Mouse (Mus musculus) ES-E14 (cell line): Measurements from ENCODE around the gene Fbxo44. TPM values are rescaled to one million over a fixed set of nuclear protein-coding genes. Genes with fewer than 3 reads are reported as not detected.
"Not testable (repeated sequence)": the region's sequence is repeated elsewhere in the genome, so short reads cannot be mapped to it uniquely, and the experiment has no call there.

Experiments
- DNase-seq: peaks from one replicate; pipeline ENCODE4 v3.0.0-alpha.2; 2013; ENCODE audit warnings: low read depth, low spot score
- H3K27ac ChIP-seq: 2 replicates; pipeline ENCODE4 v1.5.1; 2012; ENCODE audit warnings: low read depth, mild to moderate bottlenecking, low read length, moderate library complexity, mixed read lengths; ENCODE audit not compliant: poor library complexity, insufficient read depth, severe bottlenecking
- H3K36me3 ChIP-seq: 2 replicates; pipeline ENCODE4 v1.6.1; 2012; ENCODE audit warnings: mild to moderate bottlenecking, low read length, moderate library complexity, mixed read lengths; ENCODE audit not compliant: control insufficient read depth, poor library complexity, insufficient read depth, severe bottlenecking
- H3K4me1 ChIP-seq, 2 experiments: fragments of 150-350 bp in 1 of 2; sonication (generic) in 1 of 2; 2 replicates each; pipeline ENCODE4 v1.6.1; 2012; ENCODE audit warnings: low read length in 2 of 2, mild to moderate bottlenecking in 1 of 2, mixed read lengths in 1 of 2; ENCODE audit not compliant: control insufficient read depth in 2 of 2, insufficient read depth in 2 of 2, poor library complexity in 1 of 2
- H3K4me3 ChIP-seq, 2 experiments: fragments of 150-350 bp in 1 of 2; sonication (generic) in 1 of 2; 2 replicates each; pipeline ENCODE4 v1.5.1; 2012; ENCODE audit warnings: low read length in 2 of 2, low read depth in 1 of 2, mild to moderate bottlenecking in 1 of 2, mixed read lengths in 1 of 2; ENCODE audit not compliant: insufficient read depth in 1 of 2, poor library complexity in 1 of 2, severe bottlenecking in 1 of 2
- H3K9ac ChIP-seq: 2 replicates; pipeline ENCODE4 v1.6.1; 2012; ENCODE audit warnings: low read depth, mild to moderate bottlenecking, low read length, mixed read lengths; ENCODE audit not compliant: poor library complexity, insufficient read depth, severe bottlenecking
- H3K9me3 ChIP-seq: fragments of 150-350 bp; sonication (generic); 2 replicates; pipeline ENCODE4 v1.6.1; 2012; ENCODE audit warnings: low read depth, mild to moderate bottlenecking, low read length; ENCODE audit not compliant: control insufficient read depth, insufficient read depth
- CHD2 ChIP-seq: IDR thresholded peaks from 2 replicates; pipeline ENCODE4 v1.6.1; 2014; ENCODE audit warnings: mild to moderate bottlenecking, low read depth, low read length, inconsistent platforms
- HCFC1 ChIP-seq: IDR thresholded peaks from 2 replicates; pipeline ENCODE4 v1.6.1; 2012; ENCODE audit warnings: low read length, inconsistent platforms, borderline replicate concordance; ENCODE audit not compliant: insufficient read depth
- MAFK ChIP-seq: IDR thresholded peaks from 2 replicates; pipeline ENCODE4 v1.6.1; 2014; ENCODE audit warnings: mild to moderate bottlenecking, low read depth, low read length, inconsistent platforms; ENCODE audit not compliant: insufficient read depth
- ZC3H11A ChIP-seq: IDR thresholded peaks from 2 replicates; pipeline ENCODE4 v1.6.1; 2012; ENCODE audit warnings: low read depth, mild to moderate bottlenecking, inconsistent platforms, low read length, borderline replicate concordance
- ZNF384 ChIP-seq: IDR thresholded peaks from 2 replicates; pipeline ENCODE4 v1.6.1; 2012; ENCODE audit warnings: low read depth, low read length, inconsistent platforms
- in situ Hi-C, 2 experiments: fragments of 600-800 bp; cut with MboI; formaldehyde crosslinking; loops; one replicate each; pipeline ENCODE4 v1.15.1; 2025; ENCODE audit warnings: low sequenced_read_pairs in 2 of 2, inconsistent platforms in 1 of 2; ENCODE audit not compliant: unreplicated experiment in 2 of 2
- total RNA-seq: library from RNA; depleted of rRNA; stranded (reverse); fragments of 300-350 nt; gene quantifications from 2 replicates; pipeline ENCODE4 v1.2.3, GENCODE M21; 2012

Gene Fbxo44
- total RNA-seq, 1 experiment: 5.1 TPM

DNA sequence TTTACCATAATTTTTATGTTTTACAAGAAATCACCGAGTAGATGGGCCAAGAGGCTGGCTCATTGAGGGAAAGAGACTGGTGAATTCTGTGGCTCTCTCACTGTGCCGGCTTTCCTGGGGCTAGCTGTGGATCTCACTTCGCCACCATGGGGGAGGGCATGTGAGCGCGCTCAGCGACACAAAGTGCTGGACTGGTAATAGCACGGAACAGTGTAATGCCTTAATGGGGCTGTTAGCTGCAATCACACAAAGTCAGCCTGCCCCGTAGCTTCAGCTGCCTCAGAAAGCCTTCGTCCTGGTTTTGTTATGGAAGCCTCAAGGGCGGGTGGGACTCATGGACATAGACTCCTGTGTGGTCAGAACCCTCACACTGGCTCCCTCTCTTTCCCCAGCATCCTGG, 38.4 kb upstream of the Fbxo44 start:
- Histone ChIP-seq H3K4me1 (peaks cover 0 to 2% of the 10 kb centered on the region in 2 experiments; a peak in 1 of 4 replicates), H3K9ac (no peak overlapping the region), H3K36me3 (no peaks in the 10 kb centered on the region), H3K27ac (no peak overlapping the region), H3K4me3 (no peak overlapping the region), H3K9me3 (no peaks in the 10 kb centered on the region)
- in situ Hi-C loops: no loop called here
- DNase-seq: no peak
- TF ChIP-seq ZC3H11A: no peak
- TF ChIP-seq MAFK: no peak
- no peak for TF ChIP-seq ZNF384
- TF ChIP-seq CHD2: no peak
- TF ChIP-seq HCFC1: no peak

DNA sequence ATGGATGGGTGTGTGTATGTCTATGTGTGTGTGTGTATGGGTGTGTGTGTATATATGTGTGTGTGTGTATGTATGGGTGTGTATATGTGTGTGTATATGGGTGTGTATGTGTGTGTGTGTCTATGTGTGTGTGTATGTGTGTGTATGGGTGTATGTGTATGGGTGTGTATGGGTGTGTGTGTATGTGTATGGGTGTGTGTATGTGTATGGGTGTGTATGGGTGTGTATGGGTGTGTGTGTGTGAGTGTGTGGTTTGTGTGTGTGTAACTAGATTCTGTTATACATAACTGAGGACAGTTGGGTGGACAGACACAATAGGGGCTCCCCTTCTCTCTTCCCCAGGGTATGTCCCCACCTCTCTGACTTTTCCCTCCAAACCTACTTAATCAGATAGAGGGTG, 34.1 kb upstream of the Fbxo44 start:
- no peaks in the 10 kb centered on the region for H3K36me3 ChIP-seq
- no peak overlapping the region for H3K4me3 ChIP-seq
- DNase-seq: no peak
- no peaks in the 10 kb centered on the region for H3K9me3 ChIP-seq
- no peak overlapping the region for H3K9ac ChIP-seq
- H3K4me1 ChIP-seq: peaks cover 0 to 12% of the 10 kb centered on the region in 2 experiments; a peak in 1 of 4 replicates
- no peak overlapping the region for H3K27ac ChIP-seq
- in situ Hi-C loops: no loop called here
- TF ChIP-seq HCFC1 (no peak), MAFK (no peak), CHD2 (no peak), ZNF384 (no peak), ZC3H11A (no peak)

DNA sequence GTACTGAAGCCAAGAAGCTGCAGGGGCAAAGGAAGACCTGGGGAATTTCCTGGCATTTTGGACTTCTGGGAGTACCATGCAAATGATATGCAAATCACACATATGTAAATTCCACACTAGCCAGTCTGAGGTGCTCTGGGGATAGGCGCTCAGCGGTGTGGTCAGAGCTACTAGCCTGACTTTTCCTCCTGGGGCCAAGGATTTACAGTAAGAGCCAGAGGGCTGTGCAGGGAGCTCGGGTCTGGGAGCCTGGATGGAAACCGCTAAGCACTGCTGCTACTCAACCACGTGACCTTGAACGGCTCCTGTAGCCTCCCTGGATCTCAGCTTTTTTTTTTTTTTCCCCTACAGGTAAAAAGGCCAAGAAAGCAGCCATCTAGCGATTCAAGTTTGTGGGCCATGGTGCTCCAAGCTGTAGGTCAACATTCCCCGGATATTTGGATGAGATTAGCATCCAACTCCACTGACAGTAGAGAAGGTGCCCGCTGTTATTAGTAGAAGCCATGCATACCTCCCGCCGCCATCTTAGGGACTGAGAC, 32.5 kb upstream of the Fbxo44 start:
- no peaks in the 10 kb centered on the region for H3K36me3 ChIP-seq
- peak overlapping the region in 1 of 2 experiments; percentile 43; a peak in 2 of 4 replicates for H3K4me3 ChIP-seq
- H3K9ac ChIP-seq: peak overlapping the region; percentile 64; the same call in 1 of the 2 replicates
- no peaks in the 10 kb centered on the region for H3K9me3 ChIP-seq
- DNase-seq: no peak
- H3K4me1 ChIP-seq: peaks cover 0 to 12% of the 10 kb centered on the region in 2 experiments; a peak in 1 of 4 replicates
- in situ Hi-C loops: no loop called here
- TF ChIP-seq ZNF384 (peak; percentile 94), MAFK (no peak), CHD2 (no peak)
- H3K27ac ChIP-seq: peak overlapping the region; percentile 65

DNA sequence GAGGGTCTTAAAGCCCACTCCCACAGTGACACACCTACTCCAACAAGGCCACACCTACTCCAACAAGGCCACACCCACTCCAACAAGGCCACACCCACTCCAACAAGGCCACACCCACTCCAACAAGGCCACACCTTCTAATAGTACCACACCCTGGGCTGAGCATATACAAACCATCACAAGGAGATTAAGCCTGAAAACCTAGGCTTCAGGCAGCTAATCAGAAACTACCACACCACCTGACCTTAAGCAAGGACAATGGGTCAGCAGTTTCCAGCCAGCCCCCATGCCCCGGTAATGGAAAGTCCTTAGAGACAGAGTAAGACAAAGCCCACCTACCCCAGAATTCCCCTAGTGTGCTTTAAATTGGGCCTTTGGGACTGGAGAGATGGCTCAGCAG, 28.5 kb upstream of the Fbxo44 start:
- H3K27ac ChIP-seq, DNase-seq, H3K9ac ChIP-seq, H3K9me3 ChIP-seq, in situ Hi-C loops, H3K4me3 ChIP-seq, H3K36me3 ChIP-seq: not testable (repeated sequence)
- peaks cover 0 to 13% of the 10 kb centered on the region in 2 experiments; a peak in 1 of 4 replicates for H3K4me1 ChIP-seq

DNA sequence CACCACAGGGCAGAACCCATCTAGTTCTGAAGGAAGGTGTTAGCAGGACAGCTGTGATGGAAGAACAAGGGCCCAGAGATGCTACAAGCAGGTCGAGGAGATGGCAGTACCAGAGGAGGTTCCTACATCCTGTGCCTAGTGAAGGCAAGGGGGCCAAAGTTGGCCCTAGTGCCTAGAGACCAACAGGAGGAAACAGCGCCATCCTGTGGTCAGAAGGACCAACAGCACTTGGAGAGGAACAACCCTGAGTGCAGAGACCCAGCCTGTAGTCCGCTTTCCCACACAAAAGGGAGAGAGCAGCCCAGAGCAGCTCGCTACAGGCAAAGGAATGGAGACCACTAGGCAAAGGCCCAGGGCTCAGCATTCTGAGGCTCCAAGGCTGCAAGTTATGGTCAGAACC, 25.5 kb upstream of the Fbxo44 start:
- Histone ChIP-seq H3K27ac (no peak overlapping the region), H3K4me3 (no peak overlapping the region; a peak in 1 of 4 replicates), H3K9ac (no peak overlapping the region), H3K9me3 (no peaks in the 10 kb centered on the region), H3K4me1 (peaks cover 0 to 3% of the 10 kb centered on the region in 2 experiments; a peak in 1 of 4 replicates), H3K36me3 (no peaks in the 10 kb centered on the region)
- TF ChIP-seq ZNF384 (no peak), ZC3H11A (no peak), MAFK (no peak), CHD2 (no peak), HCFC1 (no peak)
- DNase-seq: no peak
- in situ Hi-C loops: no loop called here
